Mouse (Mus musculus): Measurements from ENCODE around the gene Irf1. TPM values are rescaled to one million over a fixed set of nuclear protein-coding genes. Genes with fewer than 3 reads are reported as not detected.
A peak's percentile ranks its signal among the peaks of the same experiment; 100 is the strongest.

Gene Irf1
- polyA plus RNA-seq, 1 experiment from 2014 or later, result 27.9 TPM

GRCm38 (mm10) chr11:53774659-53775255 lies 4.9 kb downstream of the Irf1 start:
- Histone ChIP-seq H3K9me3 (no peaks in the 10 kb centered on the region), H3K4me3 (replicated peaks) (no peak overlapping the region), H3K9ac (no peak overlapping the region), H3K4me1 (peaks cover 11% of the 10 kb centered on the region; the same call in 1 of the 2 replicates), H3K27me3 (replicated peaks) (no peaks in the 10 kb centered on the region), H3K4me2 (no peak overlapping the region), H3K36me3 (0 out of 2 replicates have a peak, but pooled peaks cover 8% of the 10 kb centered on the region), H3K27ac (no peak overlapping the region)
- no peak for ATAC-seq (ENCODE audit: insufficient read depth, low FRiP score, low read depth)
- WGBS, result 88% methylated on average over 13 of the region's 13 CpGs

GRCm38 (mm10) chr11:53777736-53778135 lies 7.9 kb downstream of the Irf1 start:
- H3K9me3 ChIP-seq, result no peaks in the 10 kb centered on the region
- 68% methylated on average over 5 of the region's 5 CpGs for WGBS
- ATAC-seq (ENCODE audit: insufficient read depth, low FRiP score, low read depth), result no peak

GRCm38 (mm10) chr11:53778455-53778854 lies 8.6 kb downstream of the Irf1 start:
- no peak overlapping the region for H3K4me2 ChIP-seq
- no peaks in the 10 kb centered on the region for H3K9me3 ChIP-seq
- no peak overlapping the region for H3K27ac ChIP-seq
- WGBS, result 75% methylated on average over 5 of the region's 5 CpGs
- H3K4me3 ChIP-seq (replicated peaks), result no peak overlapping the region
- 0 out of 2 replicates have a peak, but pooled peaks cover 8% of the 10 kb centered on the region for H3K36me3 ChIP-seq
- no peaks in the 10 kb centered on the region for H3K27me3 ChIP-seq (replicated peaks)
- no peak overlapping the region for H3K9ac ChIP-seq
- peaks cover 3% of the 10 kb centered on the region; the same call in 1 of the 2 replicates for H3K4me1 ChIP-seq
- ATAC-seq (ENCODE audit: insufficient read depth, low FRiP score, low read depth), result no peak

More at GRCm38 (mm10) chr11:53777736-53778135, 7.9 kb downstream of the Irf1 start:
- Histone ChIP-seq H3K9ac (no peak overlapping the region), H3K27me3 (replicated peaks) (no peaks in the 10 kb centered on the region), H3K27ac (no peak overlapping the region), H3K4me2 (no peak overlapping the region), H3K4me1 (peaks cover 3% of the 10 kb centered on the region; the same call in 1 of the 2 replicates), H3K36me3 (0 out of 2 replicates have a peak, but pooled peaks cover 8% of the 10 kb centered on the region), H3K4me3 (replicated peaks) (no peak overlapping the region)

GRCm38 (mm10) chr11:53779808-53780207 lies 10.0 kb downstream of the Irf1 start:
- peaks cover 3% of the 10 kb centered on the region; the same call in 1 of the 2 replicates for H3K4me1 ChIP-seq
- no peaks in the 10 kb centered on the region for H3K27me3 ChIP-seq (replicated peaks)
- no peaks in the 10 kb centered on the region for H3K9me3 ChIP-seq
- H3K4me2 ChIP-seq, result no peak overlapping the region
- WGBS, result 68% methylated on average over 2 of the region's 2 CpGs
- H3K36me3 ChIP-seq, result 0 out of 2 replicates have a peak, but pooled peaks cover 8% of the 10 kb centered on the region
- H3K9ac ChIP-seq, result no peak overlapping the region
- no peak overlapping the region for H3K4me3 ChIP-seq (replicated peaks)
- no peak overlapping the region for H3K27ac ChIP-seq
- no peak for ATAC-seq (ENCODE audit: insufficient read depth, low FRiP score, low read depth)

GRCm38 (mm10) chr11:53780262-53780661 lies 10.4 kb downstream of the Irf1 start:
- Histone ChIP-seq H3K9me3 (no peaks in the 10 kb centered on the region), H3K4me2 (no peak overlapping the region), H3K4me1 (peaks cover 3% of the 10 kb centered on the region; the same call in 1 of the 2 replicates), H3K9ac (no peak overlapping the region), H3K27ac (no peak overlapping the region), H3K4me3 (replicated peaks) (no peak overlapping the region), H3K36me3 (0 out of 2 replicates have a peak, but pooled peaks cover 8% of the 10 kb centered on the region), H3K27me3 (replicated peaks) (no peaks in the 10 kb centered on the region)
- ATAC-seq (ENCODE audit: insufficient read depth, low FRiP score, low read depth), result no peak
- 69% methylated on average over 3 of the region's 3 CpGs for WGBS

GRCm38 (mm10) chr11:53781201-53781775 lies 11.5 kb downstream of the Irf1 start:
- 89% methylated on average over 4 of the region's 4 CpGs for WGBS
- Histone ChIP-seq H3K9me3 (no peaks in the 10 kb centered on the region), H3K4me3 (replicated peaks) (no peak overlapping the region), H3K27me3 (replicated peaks) (no peaks in the 10 kb centered on the region), H3K4me2 (no peak overlapping the region), H3K9ac (no peak overlapping the region), H3K4me1 (peaks cover 3% of the 10 kb centered on the region; the same call in 1 of the 2 replicates), H3K27ac (no peak overlapping the region), H3K36me3 (0 out of 2 replicates have a peak, but pooled peaks cover 6% of the 10 kb centered on the region)
- no peak for ATAC-seq (ENCODE audit: insufficient read depth, low FRiP score, low read depth)

- Histone ChIP-seq H3K27me3 (replicated peaks) (no peaks in the 10 kb centered on the region), H3K27ac (0 out of 2 replicates have a peak overlapping the region, but pooled peaks have one; percentile 2), H3K9me3 (no peaks in the 10 kb centered on the region), H3K4me3 (replicated peaks) (no peak overlapping the region), H3K4me2 (no peak overlapping the region), H3K9ac (no peak overlapping the region), H3K36me3 (no peaks in the 10 kb centered on the region), H3K4me1 (peaks cover 3% of the 10 kb centered on the region; the same call in 1 of the 2 replicates)
- peak; percentile 65; the same call in 1 of the 2 replicates for ATAC-seq (ENCODE audit: insufficient read depth, low FRiP score, low read depth)
- WGBS, result 65% methylated on average over 7 of the region's 7 CpGs
Observed at GRCm38 (mm10) chr11:53781964-53782363, 12.2 kb downstream of the Irf1 start.

- 78% methylated on average over 9 of the region's 9 CpGs for WGBS
- H3K9ac ChIP-seq, result no peak overlapping the region
- H3K4me1 ChIP-seq, result peaks cover 3% of the 10 kb centered on the region; the same call in 1 of the 2 replicates
- ATAC-seq (ENCODE audit: insufficient read depth, low FRiP score, low read depth), result no peak
- no peak overlapping the region for H3K4me3 ChIP-seq (replicated peaks)
- no peak overlapping the region for H3K27ac ChIP-seq
- H3K9me3 ChIP-seq, result no peaks in the 10 kb centered on the region
- no peak overlapping the region for H3K4me2 ChIP-seq
- H3K27me3 ChIP-seq (replicated peaks), result no peaks in the 10 kb centered on the region
- H3K36me3 ChIP-seq, result no peaks in the 10 kb centered on the region
Observed at GRCm38 (mm10) chr11:53783288-53783687, 13.5 kb downstream of the Irf1 start.

- H3K4me2 ChIP-seq, result no peak overlapping the region
- no peak overlapping the region for H3K9ac ChIP-seq
- peak overlapping the region; percentile 9; the same call in 1 of the 2 replicates for H3K27ac ChIP-seq
- no peaks in the 10 kb centered on the region for H3K27me3 ChIP-seq (replicated peaks)
- 76% methylated on average over 3 of the region's 3 CpGs for WGBS
- H3K4me1 ChIP-seq, result peaks cover 3% of the 10 kb centered on the region; the same call in 1 of the 2 replicates
- ATAC-seq (ENCODE audit: insufficient read depth, low FRiP score, low read depth), result no peak
- H3K9me3 ChIP-seq, result no peaks in the 10 kb centered on the region
- H3K36me3 ChIP-seq, result no peaks in the 10 kb centered on the region
- no peak overlapping the region for H3K4me3 ChIP-seq (replicated peaks)
Observed at GRCm38 (mm10) chr11:53785311-53785936, 15.6 kb downstream of the Irf1 start.

- H3K27ac ChIP-seq, result peak overlapping the region; percentile 9
- H3K9me3 ChIP-seq, result no peaks in the 10 kb centered on the region
- peaks cover 2% of the 10 kb centered on the region; the same call in 1 of the 2 replicates for H3K4me1 ChIP-seq
- 0 out of 2 replicates have a peak, but pooled peaks have one; percentile 12 for ATAC-seq (ENCODE audit: insufficient read depth, low FRiP score, low read depth)
- H3K36me3 ChIP-seq, result no peaks in the 10 kb centered on the region
- H3K4me3 ChIP-seq (replicated peaks), result no peak overlapping the region
- H3K27me3 ChIP-seq (replicated peaks), result no peaks in the 10 kb centered on the region
- no peak overlapping the region for H3K9ac ChIP-seq
- H3K4me2 ChIP-seq, result no peak overlapping the region
- WGBS, result 79% methylated on average over 13 of the region's 13 CpGs
Observed at GRCm38 (mm10) chr11:53786058-53787031, 16.5 kb downstream of the Irf1 start.

- no peak for ATAC-seq (ENCODE audit: insufficient read depth, low FRiP score, low read depth)
- Histone ChIP-seq H3K27me3 (replicated peaks) (no peaks in the 10 kb centered on the region), H3K36me3 (no peaks in the 10 kb centered on the region), H3K9ac (no peak overlapping the region), H3K4me2 (no peak overlapping the region), H3K27ac (no peak overlapping the region), H3K4me1 (no peaks in the 10 kb centered on the region), H3K4me3 (replicated peaks) (no peak overlapping the region), H3K9me3 (no peaks in the 10 kb centered on the region)
- 79% methylated on average over 8 of the region's 8 CpGs for WGBS
Observed at GRCm38 (mm10) chr11:53788196-53788595, 18.4 kb downstream of the Irf1 start.
